Mouse (Mus musculus) forebrain, embryonic 15.5 days (tissue): ENCODE measurements at regions not wholly inside any gene's neighbourhood (a gene's known extent, or its start where the extent isn't known, plus 50 kb on each side); places are given as distances from the start of the nearest gene placed in this dataset.
"Not testable (repeated sequence)": the region's sequence is repeated elsewhere in the genome, so short reads cannot be mapped to it uniquely, and the experiment has no call there.

ENCODE experiments used
- ATAC-seq: fragments of 200-750 bp; cut with Nextera tagmentation; replicated peaks from 2 replicates; pipeline ENCODE4 v1.8.0; 2017; ENCODE audit warnings: mild to moderate bottlenecking, moderate TSS enrichment, moderate library complexity
- H3K27ac ChIP-seq: fragments of 300-500 bp; sonication (generic); replicated peaks from 2 replicates; pipeline ENCODE4 v1.5.1; 2015; ENCODE audit warnings: mild to moderate bottlenecking, inconsistent platforms
- H3K27me3 ChIP-seq: fragments of 300-500 bp; sonication (generic); 2 replicates; pipeline ENCODE4 v1.6.1; 2015; ENCODE audit warnings: inconsistent platforms
- H3K36me3 ChIP-seq: fragments of 300-500 bp; sonication (generic); 2 replicates; pipeline ENCODE4 v1.6.1; 2015; ENCODE audit warnings: mild to moderate bottlenecking, inconsistent platforms
- H3K4me1 ChIP-seq: fragments of 300-500 bp; sonication (generic); 2 replicates; pipeline ENCODE4 v1.6.1; 2015; ENCODE audit warnings: inconsistent platforms
- H3K4me2 ChIP-seq: fragments of 300-500 bp; sonication (generic); replicated peaks from 2 replicates; pipeline ENCODE4 v1.6.1; 2015; ENCODE audit warnings: mild to moderate bottlenecking, inconsistent platforms
- H3K4me3 ChIP-seq: fragments of 300-500 bp; sonication (generic); 2 replicates; pipeline ENCODE4 v1.5.1; 2015; ENCODE audit warnings: mild to moderate bottlenecking, inconsistent platforms
- H3K9ac ChIP-seq: fragments of 300-500 bp; sonication (generic); replicated peaks from 2 replicates; pipeline ENCODE4 v1.6.1; 2015; ENCODE audit warnings: mild to moderate bottlenecking, inconsistent platforms
- H3K9me3 ChIP-seq: fragments of 300-500 bp; sonication (generic); 2 replicates; pipeline ENCODE4 v1.6.1; 2016; ENCODE audit warnings: inconsistent platforms
- WGBS: fragments of 180-500 bp; shearing (Covaris S2); methylation state at CpG from one replicate; pipeline ENCODE4 v1.1.7; 2015; ENCODE audit warnings: mixed read lengths; 5-methylcytosine and 5-hydroxymethylcytosine counted together

DNA sequence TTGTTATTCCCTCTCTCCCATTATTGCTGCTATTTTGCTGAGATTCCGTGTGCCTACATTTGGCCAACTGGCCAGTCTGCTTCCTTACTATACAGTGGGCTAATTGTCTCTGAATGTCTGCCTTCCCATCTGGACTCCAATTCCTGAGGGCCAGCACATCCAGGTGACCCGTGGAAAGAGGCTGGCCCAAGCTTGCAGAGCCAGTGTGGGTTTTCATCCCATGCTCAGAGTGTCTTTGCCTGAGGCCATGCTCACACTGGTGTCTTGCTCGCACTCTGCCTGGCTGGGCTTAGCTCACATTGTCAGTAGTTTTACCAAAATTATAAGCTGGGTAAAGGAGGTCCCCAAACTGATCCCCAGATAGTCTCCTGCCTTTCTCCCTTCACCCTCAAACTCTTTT lies 223.3 kb downstream of the Bcl11a start:
- no peak overlapping the region for H3K9ac ChIP-seq
- 62% methylated on average over 3 of the region's 3 CpGs for WGBS
- no peak for ATAC-seq

DNA sequence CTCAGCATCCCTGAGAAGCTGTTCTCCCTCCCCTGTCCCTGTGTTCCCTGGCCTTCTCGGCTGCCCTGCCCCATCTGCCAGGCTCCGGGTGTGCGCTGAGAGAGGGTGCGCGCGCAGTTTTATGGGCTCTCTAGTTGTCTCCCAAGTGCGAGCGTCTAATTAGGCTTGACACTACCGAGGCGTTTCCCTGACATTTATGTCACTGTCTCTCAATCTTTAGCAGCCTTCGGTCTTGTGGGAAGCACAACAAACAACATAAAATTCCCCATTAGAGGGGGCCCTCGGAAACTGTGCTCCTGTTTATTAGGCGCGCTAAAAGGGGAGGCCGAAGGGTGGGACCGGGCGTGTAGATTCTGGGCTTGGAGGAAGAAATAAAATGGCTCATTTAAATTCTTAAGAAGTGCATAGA lies 227.3 kb downstream of the Bcl11a start:
- peak overlapping the region; percentile 35 for H3K4me3 ChIP-seq
- H3K4me2 ChIP-seq = peak overlapping the region; percentile 53
- ATAC-seq = peak; percentile 90
- peak overlapping the region; percentile 18; the same call in 1 of the 2 replicates for H3K9ac ChIP-seq
- H3K27ac ChIP-seq = peak overlapping the region; percentile 37; the same call in 1 of the 2 replicates
- H3K9me3 ChIP-seq = no peaks in the 10 kb centered on the region
- under 1% methylated on average over 17 of the region's 17 CpGs for WGBS
- no peaks in the 10 kb centered on the region for H3K36me3 ChIP-seq
- no peaks in the 10 kb centered on the region for H3K27me3 ChIP-seq
- H3K4me1 ChIP-seq = peaks cover 21% of the 10 kb centered on the region

More for the DNA sequence above, 223.3 kb downstream of the Bcl11a start:
- Histone ChIP-seq H3K4me2 (no peak overlapping the region), H3K4me1 (peaks cover 30% of the 10 kb centered on the region), H3K27ac (no peak overlapping the region), H3K4me3 (no peak overlapping the region), H3K9me3 (no peaks in the 10 kb centered on the region), H3K36me3 (no peaks in the 10 kb centered on the region), H3K27me3 (no peaks in the 10 kb centered on the region)

GRCm38 (mm10) chr11:24305691-24306090 lies 227.8 kb downstream of the Bcl11a start:
- 11% methylated on average over 11 of the region's 11 CpGs for WGBS
- Histone ChIP-seq H3K9me3 (no peaks in the 10 kb centered on the region), H3K4me2 (peak overlapping the region; percentile 53), H3K36me3 (no peaks in the 10 kb centered on the region), H3K27ac (no peak overlapping the region), H3K4me3 (peak overlapping the region; percentile 35), H3K9ac (0 out of 2 replicates have a peak overlapping the region, but pooled peaks have one; percentile 18), H3K4me1 (peaks cover 21% of the 10 kb centered on the region), H3K27me3 (no peaks in the 10 kb centered on the region)
- ATAC-seq = no peak; the same call in 1 of the 2 replicates

- H3K27ac ChIP-seq = no peak overlapping the region
- H3K4me1 ChIP-seq = peaks cover 21% of the 10 kb centered on the region
- H3K36me3 ChIP-seq = no peaks in the 10 kb centered on the region
- no peaks in the 10 kb centered on the region for H3K9me3 ChIP-seq
- H3K9ac ChIP-seq = no peak overlapping the region
- no peaks in the 10 kb centered on the region for H3K27me3 ChIP-seq
- WGBS = 86% methylated on average over 2 of the region's 2 CpGs
- H3K4me3 ChIP-seq = no peak overlapping the region
- H3K4me2 ChIP-seq = 0 out of 2 replicates have a peak overlapping the region, but pooled peaks have one; percentile 53
- ATAC-seq = no peak
Measured at GRCm38 (mm10) chr11:24306101-24306500, 228.2 kb downstream of the Bcl11a start.

- peaks cover 21% of the 10 kb centered on the region for H3K4me1 ChIP-seq
- no peak overlapping the region for H3K4me3 ChIP-seq
- no peaks in the 10 kb centered on the region for H3K27me3 ChIP-seq
- H3K4me2 ChIP-seq = no peak overlapping the region
- 31% methylated on average over 6 of the region's 6 CpGs for WGBS
- no peaks in the 10 kb centered on the region for H3K9me3 ChIP-seq
- H3K36me3 ChIP-seq = no peaks in the 10 kb centered on the region
- no peak overlapping the region for H3K9ac ChIP-seq
- no peak for ATAC-seq
- H3K27ac ChIP-seq = no peak overlapping the region
Measured at GRCm38 (mm10) chr11:24307601-24308252, 229.9 kb downstream of the Bcl11a start.

GRCm38 (mm10) chr11:24308253-24308633 lies 230.4 kb downstream of the Bcl11a start:
- H3K36me3 ChIP-seq = no peaks in the 10 kb centered on the region
- no peak overlapping the region for H3K4me3 ChIP-seq
- peaks cover 21% of the 10 kb centered on the region for H3K4me1 ChIP-seq
- H3K4me2 ChIP-seq = no peak overlapping the region
- WGBS = 11% methylated on average over 1 of the region's 1 CpGs
- no peak for ATAC-seq
- H3K27ac ChIP-seq = no peak overlapping the region
- H3K9me3 ChIP-seq = no peaks in the 10 kb centered on the region
- H3K27me3 ChIP-seq = no peaks in the 10 kb centered on the region
- no peak overlapping the region for H3K9ac ChIP-seq

DNA sequence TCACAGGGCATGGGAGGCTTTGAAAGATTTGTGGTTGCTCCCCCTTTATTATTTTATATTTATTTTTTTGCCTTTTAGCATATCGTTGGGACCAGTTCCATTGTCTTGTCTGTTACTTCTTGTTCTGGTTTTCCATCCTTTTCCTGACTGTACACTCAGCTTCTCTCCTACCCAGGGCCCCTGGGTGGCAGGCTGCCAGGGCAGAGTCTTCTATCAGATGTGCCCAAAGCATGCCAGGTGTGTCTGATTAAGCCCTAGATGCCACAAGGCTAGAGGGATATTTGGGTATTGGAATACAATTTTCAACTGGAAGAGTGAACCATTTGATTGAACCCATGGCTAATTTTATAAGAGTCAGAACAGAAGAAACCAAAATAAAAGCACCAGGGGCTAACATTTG lies 236.2 kb downstream of the Bcl11a start:
- no peak overlapping the region for H3K4me2 ChIP-seq
- no peak for ATAC-seq
- no peak overlapping the region for H3K4me3 ChIP-seq
- H3K4me1 ChIP-seq = no peaks in the 10 kb centered on the region
- no peak overlapping the region for H3K27ac ChIP-seq
- WGBS = 77% methylated on average over 1 of the region's 1 CpGs
- no peaks in the 10 kb centered on the region for H3K9me3 ChIP-seq
- no peaks in the 10 kb centered on the region for H3K36me3 ChIP-seq
- H3K27me3 ChIP-seq = no peaks in the 10 kb centered on the region
- no peak overlapping the region for H3K9ac ChIP-seq

- H3K4me1 ChIP-seq = no peaks in the 10 kb centered on the region
- H3K4me2 ChIP-seq = no peak overlapping the region
- no peak overlapping the region for H3K27ac ChIP-seq
- H3K9me3 ChIP-seq = no peaks in the 10 kb centered on the region
- H3K36me3 ChIP-seq = no peaks in the 10 kb centered on the region
- no peaks in the 10 kb centered on the region for H3K27me3 ChIP-seq
- 82% methylated on average over 3 of the region's 3 CpGs for WGBS
- no peak for ATAC-seq
- no peak overlapping the region for H3K4me3 ChIP-seq
- H3K9ac ChIP-seq = no peak overlapping the region
Measured at GRCm38 (mm10) chr11:24315582-24315981, 237.7 kb downstream of the Bcl11a start.

DNA sequence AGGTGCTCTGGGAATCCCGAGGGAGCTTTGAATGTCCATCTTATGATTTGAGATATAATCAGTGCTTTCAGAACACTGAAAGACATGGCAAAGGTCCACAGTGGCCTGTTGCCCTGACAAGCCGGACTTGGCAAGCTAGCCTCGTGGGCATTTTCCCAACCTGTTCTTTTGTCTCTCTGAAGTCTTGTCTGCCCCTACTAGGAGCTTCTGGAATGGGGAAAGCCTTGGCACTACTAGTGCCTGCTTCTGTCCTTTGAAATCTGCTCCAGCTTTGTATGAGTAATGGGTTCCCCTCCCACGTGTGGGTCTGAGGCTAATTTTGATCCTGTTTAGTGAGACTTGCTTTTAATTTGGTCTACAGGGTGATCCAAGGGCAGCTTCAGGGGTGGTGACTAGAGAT lies 238.3 kb downstream of the Bcl11a start:
- 52% methylated on average over 4 of the region's 4 CpGs for WGBS
- 0 out of 2 replicates have a peak, but pooled peaks have one; percentile 51 for ATAC-seq
- Histone ChIP-seq H3K27me3 (no peaks in the 10 kb centered on the region), H3K4me1 (no peaks in the 10 kb centered on the region), H3K4me2 (no peak overlapping the region), H3K4me3 (no peak overlapping the region), H3K9ac (no peak overlapping the region), H3K9me3 (no peaks in the 10 kb centered on the region), H3K36me3 (no peaks in the 10 kb centered on the region), H3K27ac (no peak overlapping the region)

GRCm38 (mm10) chr11:24317989-24318735 lies 240.3 kb downstream of the Bcl11a start:
- 57% methylated on average over 2 of the region's 2 CpGs for WGBS
- ATAC-seq = no peak
- no peak overlapping the region for H3K9ac ChIP-seq
- H3K4me3 ChIP-seq = no peak overlapping the region
- H3K27ac ChIP-seq = no peak overlapping the region
- no peaks in the 10 kb centered on the region for H3K27me3 ChIP-seq
- H3K4me1 ChIP-seq = no peaks in the 10 kb centered on the region
- H3K36me3 ChIP-seq = no peaks in the 10 kb centered on the region
- H3K4me2 ChIP-seq = no peak overlapping the region
- no peaks in the 10 kb centered on the region for H3K9me3 ChIP-seq

GRCm38 (mm10) chr11:24319222-24319621 lies 241.4 kb downstream of the Bcl11a start:
- 87% methylated on average over 3 of the region's 3 CpGs for WGBS
- ATAC-seq = no peak

GRCm38 (mm10) chr11:24322412-24322811 lies 244.6 kb downstream of the Bcl11a start:
- not testable (repeated sequence) for H3K9me3 ChIP-seq, H3K4me2 ChIP-seq, H3K9ac ChIP-seq, H3K27ac ChIP-seq, ATAC-seq, H3K4me1 ChIP-seq, H3K36me3 ChIP-seq, H3K4me3 ChIP-seq, H3K27me3 ChIP-seq
- 97% methylated on average over 5 of the region's 5 CpGs for WGBS

More at GRCm38 (mm10) chr11:24319222-24319621, 241.4 kb downstream of the Bcl11a start:
- no peak overlapping the region for H3K9ac ChIP-seq
- H3K27ac ChIP-seq = no peak overlapping the region
- H3K27me3 ChIP-seq = no peaks in the 10 kb centered on the region
- no peaks in the 10 kb centered on the region for H3K4me1 ChIP-seq
- no peaks in the 10 kb centered on the region for H3K9me3 ChIP-seq
- H3K4me2 ChIP-seq = no peak overlapping the region
- H3K36me3 ChIP-seq = no peaks in the 10 kb centered on the region
- H3K4me3 ChIP-seq = no peak overlapping the region
